Mouse (Mus musculus) skeletal muscle tissue, adult 2 months (tissue): Measurements from ENCODE around the gene 4930447C04Rik.
A peak's percentile ranks its signal among the peaks of the same experiment; 100 is the strongest.

Experiments used
- DNase-seq: peaks from one replicate; pipeline ENCODE4 v3.0.0-alpha.2; 2012; ENCODE audit warnings: low read depth, low spot score

The 4930447C04Rik gene

GRCm38 (mm10) chr12:72940071-72940821 is at the start of gene 4930447C04Rik:
Gene 4930447C04Rik (minus strand): TSS chr12:72940774.
- no peak for DNase-seq

GRCm38 (mm10) chr12:72983071-72983857 is 42.7 kb upstream of the 4930447C04Rik start:
- peak; percentile 63 for DNase-seq

DNA sequence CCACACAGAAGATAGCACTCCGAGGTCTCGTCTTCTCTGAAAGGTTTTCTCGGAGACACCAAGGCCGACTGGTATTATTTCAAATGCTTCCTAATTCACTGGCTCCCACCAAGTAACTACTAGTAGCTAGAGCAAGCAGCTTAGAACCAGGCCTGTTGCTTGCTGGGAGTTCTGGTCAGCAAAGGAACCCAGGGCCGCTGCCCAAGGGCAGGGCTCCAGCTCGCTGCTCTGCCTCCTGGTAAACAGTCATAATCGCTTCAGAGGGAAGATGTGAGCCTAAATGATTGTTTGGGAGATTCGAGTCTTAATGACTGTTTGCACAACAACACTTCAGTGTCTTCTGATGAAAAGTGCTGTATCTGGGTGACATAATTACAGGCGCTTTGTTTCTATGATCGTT is 42.0 kb upstream of the 4930447C04Rik start:
- DNase-seq: no peak

- DNase-seq: no peak
These were observed 38.7 kb upstream of the 4930447C04Rik start for GRCm38 (mm10) chr12:72979236-72979635.

DNA sequence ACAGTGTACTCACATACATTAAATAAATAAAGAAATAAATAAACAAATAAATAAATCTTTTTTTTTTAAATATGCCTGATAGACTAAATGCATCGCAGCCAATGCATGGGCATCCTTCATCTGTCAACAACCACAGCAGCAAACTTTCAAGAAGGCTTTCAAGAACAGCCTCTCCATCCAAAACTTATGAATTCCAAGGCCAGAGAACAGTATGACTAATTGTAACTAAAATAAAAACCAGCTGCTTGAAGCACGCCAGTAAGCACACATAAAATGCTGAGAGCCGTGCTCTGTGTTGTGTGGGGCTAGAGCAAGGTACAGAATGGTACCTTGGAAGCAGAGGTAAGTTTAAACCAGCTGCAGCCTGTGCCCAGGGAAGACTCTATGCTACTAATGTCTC is 37.3 kb upstream of the 4930447C04Rik start:
- no peak for DNase-seq

DNA sequence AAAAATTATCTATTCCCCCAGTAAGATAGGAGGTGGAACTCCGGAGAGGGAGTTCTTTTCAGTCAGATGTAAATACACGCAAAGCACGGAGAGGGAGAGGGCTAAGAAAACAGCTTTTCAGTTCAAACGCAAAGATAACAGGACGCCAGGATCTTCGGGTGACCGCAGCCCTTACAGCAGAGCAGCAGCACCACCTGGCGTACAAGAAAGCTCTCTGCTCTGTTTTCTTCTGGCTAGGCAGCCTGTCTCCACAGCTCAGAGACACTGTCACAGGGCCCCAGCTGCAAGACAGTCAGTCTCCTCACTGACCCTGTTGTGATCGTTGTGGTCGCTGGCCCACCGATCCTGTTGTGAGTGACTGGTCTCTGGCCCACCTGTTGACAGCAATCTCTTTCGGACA is 36.1 kb upstream of the 4930447C04Rik start:
- DNase-seq: peak; percentile 60

- no peak for DNase-seq
These were observed 35.6 kb upstream of the 4930447C04Rik start for GRCm38 (mm10) chr12:72976172-72976571.

- DNase-seq: no peak
These were observed 32.6 kb upstream of the 4930447C04Rik start for GRCm38 (mm10) chr12:72973161-72973560.

DNA sequence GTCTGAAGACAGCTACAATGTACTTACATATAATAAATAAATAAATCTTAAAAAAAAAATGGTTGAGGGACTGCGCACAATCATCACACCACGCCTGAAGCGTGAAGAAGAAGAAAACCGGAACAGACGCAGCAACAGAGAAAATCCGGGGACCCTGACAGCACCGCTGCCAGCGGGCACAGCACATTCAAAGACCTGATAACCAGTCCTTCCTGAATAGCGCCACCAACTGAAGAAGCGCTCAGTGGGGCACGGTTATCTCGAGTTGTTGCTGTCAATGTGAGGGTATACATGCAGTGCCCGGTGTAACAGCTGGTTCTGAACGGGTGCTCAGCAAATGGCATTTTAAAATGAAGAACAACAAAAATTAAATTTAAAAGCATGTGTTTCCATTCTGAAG is 30.0 kb upstream of the 4930447C04Rik start:
- DNase-seq: no peak

DNA sequence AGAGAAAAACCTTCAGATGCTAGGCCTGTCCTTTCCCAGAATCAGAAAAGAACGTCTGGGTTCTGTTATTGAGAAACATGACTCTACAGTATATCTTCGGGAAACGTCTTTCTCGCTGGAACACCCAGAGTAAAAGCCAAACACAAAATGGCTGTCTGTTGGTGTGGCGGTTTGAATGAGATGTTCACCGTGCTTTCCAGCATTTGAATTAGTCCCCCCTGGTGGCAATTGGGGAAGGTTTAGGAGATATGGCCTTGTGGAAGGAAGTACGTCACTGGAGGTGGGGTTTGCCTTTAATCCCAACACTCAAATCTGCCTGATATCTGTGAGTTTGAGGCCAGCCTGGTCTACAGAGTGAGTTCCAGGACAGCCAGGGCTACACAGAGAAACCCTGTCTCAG is 27.0 kb upstream of the 4930447C04Rik start:
- no peak for DNase-seq

- DNase-seq: no peak
These were observed 22.2 kb upstream of the 4930447C04Rik start for GRCm38 (mm10) chr12:72962761-72963160.

DNA sequence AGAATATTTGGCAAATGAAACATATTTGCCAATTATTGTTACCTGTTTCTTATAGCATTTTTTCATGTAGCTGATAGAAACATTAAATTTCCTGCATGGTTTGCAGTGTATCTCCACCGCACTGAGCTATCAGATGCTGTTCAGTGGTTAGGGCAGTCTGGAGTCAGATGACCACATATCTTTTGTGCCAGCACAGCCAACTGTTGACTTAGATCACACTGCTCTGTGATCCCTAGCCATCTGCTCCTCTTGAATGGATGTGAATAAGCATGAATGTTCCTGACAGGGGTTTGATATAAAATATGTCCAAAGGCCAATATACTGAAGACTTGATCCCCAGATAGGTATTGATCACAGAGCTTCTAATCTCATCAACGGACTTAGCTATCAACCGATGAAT is 17.9 kb upstream of the 4930447C04Rik start:
- DNase-seq: no peak

DNA sequence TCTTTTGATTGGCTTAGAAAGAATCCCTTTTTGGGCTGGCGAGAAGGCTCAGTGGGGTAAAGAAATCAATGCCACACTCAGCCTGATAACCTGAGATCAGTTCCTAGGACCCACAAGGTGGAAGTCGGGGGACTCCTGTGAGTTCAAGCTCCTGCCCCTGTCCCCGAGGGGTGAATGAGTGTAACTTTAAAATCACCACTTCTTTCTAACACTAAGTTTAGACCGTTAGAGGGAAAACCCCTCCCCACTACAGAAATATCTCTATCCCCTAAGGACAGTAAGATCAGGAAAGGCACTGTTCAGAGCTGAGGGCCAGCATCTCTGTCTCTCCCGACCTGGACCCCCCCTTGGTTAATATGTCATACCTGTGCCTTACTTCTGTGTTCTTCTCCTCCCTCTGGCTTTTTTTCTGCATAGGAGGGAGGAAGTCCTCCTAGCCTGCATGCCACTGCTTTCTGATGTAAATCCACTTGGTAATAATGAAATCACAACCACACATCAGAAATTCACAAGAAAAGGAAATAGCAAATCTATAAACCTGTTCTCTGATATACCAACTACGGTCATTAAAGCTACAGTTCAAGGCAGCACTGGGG is 17.4 kb upstream of the 4930447C04Rik start:
- no peak for DNase-seq

DNA sequence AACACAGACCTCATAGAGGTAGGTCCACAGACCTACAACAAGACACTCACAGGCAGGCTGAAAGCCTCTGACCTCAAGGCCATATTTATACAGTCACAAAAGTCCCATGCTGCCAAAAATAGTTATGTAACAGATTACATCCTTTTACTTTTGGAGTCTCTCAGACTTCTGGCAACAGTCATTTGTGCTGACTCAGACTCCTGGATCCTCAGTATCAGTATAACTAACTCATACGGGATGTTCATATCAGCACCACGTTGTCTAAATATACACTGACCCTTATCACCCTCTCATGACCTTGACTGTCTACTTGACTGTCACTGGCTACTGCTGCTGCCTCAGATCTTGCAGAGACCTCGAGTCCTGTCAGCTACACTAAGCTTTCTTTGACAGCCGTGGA is 14.3 kb upstream of the 4930447C04Rik start:
- peak; percentile 20 for DNase-seq

DNA sequence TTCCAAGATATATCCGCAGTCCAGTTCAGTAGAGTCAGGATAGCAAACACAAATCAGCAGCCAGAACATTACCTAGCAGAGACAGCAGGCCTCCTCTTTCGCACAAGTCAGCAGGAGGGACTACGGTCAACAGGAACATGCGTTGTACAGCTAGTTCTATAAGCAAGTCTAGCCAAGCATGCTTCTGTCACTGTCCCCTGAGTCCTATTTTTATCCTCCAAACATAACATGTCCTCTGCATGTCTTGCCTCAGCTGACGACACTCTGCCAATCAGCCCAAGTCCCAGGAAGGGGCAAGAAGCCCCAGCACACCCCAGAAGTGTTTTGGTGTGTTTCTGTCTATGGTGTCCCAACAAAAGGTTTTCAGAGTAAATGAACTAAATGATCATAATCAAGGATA is 13.3 kb upstream of the 4930447C04Rik start:
- no peak for DNase-seq

GRCm38 (mm10) chr12:72953089-72953488 is 12.5 kb upstream of the 4930447C04Rik start:
- DNase-seq: no peak

- no peak for DNase-seq
These were observed 6.8 kb upstream of the 4930447C04Rik start for GRCm38 (mm10) chr12:72947335-72947734.

DNA sequence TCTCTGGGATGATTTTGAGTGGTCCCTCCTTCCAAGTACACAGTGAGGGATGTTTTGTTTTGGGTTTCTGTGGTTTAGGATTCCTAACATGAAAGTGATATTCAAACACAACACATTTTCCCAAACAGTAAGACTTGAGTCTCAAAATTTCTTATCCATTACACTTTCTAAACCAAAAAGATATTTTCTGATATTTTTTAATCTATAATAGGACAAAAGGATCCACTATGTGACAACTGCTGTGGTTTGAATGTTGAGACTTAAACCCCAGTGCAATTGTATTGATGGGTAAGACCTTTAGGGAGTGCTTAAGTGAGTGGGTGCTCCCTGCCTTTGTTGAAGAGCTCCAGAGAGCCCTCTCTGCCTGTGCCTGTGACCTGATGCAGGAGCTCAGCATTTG is 6.2 kb upstream of the 4930447C04Rik start:
- no peak for DNase-seq

DNA sequence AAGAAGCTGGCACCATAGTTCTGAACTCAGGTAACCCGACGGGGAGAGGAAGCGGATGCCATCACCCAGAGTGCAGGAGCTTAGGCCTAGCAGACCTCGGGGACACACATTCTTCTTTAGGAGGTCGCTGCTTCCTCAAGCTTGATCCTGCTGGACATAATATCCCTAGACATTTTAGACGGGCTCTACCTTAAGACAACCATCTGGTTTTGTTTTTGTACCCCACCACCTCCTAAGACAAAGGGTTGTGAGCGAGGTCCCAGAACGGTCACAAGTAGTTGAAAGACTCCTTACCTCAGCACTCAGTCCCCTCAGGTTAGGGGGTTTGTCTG is 5.5 kb upstream of the 4930447C04Rik start:
- DNase-seq: no peak

GRCm38 (mm10) chr12:72945301-72946063 is 4.9 kb upstream of the 4930447C04Rik start:
- no peak for DNase-seq

DNA sequence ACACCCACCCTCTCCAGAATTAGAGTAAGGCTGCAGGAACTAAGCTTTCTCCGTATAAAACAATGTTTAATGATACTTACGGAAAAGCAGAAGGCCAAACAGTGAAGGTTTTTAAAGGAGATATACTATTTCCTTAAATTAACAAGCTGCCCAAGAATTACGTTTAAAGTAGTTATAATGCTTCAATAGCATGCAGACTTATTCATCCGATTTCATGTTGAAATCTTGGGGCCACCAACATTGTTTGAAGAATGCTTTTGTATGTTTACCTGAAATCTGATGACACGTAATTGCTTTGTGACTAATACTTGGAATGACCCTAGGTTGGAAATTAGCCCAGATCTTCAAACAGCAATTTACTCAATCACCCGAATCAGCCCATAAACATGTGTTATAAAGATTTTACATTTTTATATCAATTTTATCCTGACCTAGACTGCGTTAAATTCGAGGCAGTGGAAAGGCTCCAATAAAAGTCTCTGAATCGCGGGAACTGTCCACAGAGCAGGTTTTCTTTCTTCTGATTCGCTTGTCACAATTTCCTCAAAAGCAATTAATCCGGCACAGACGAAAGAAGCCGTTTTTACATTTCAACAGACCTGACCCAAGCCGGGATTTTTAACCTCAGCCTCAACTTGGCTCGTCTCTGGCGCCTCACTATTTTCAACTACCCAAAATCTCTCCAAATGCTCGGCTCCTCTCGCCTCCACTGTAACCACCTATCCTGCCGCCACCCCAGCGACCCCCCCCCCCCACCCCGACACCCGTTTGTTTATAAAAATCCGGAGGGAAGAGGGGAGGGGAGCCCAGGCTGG is 4.0 kb upstream of the 4930447C04Rik start:
- DNase-seq: no peak
